Mouse (Mus musculus) ES-Bruce4 (cell line): ENCODE results near the gene Aplp2. TPM values are rescaled to one million over a fixed set of nuclear protein-coding genes. Genes with fewer than 3 reads are reported as not detected.

Source experiments
- H3K27ac ChIP-seq: 2 replicates; pipeline ENCODE4 v1.5.1; 2012; ENCODE audit warnings: low read length, inconsistent platforms; ENCODE audit not compliant: insufficient read depth
- H3K27me3 ChIP-seq: 2 replicates; pipeline ENCODE4 v1.6.1; 2012; ENCODE audit warnings: mild to moderate bottlenecking, low read length, inconsistent platforms; ENCODE audit not compliant: control insufficient read depth, poor library complexity, insufficient read depth, severe bottlenecking
- H3K36me3 ChIP-seq: 2 replicates; pipeline ENCODE4 v1.6.1; 2012; ENCODE audit warnings: inconsistent platforms, mild to moderate bottlenecking, low read length, moderate library complexity; ENCODE audit not compliant: control insufficient read depth, poor library complexity, insufficient read depth, severe bottlenecking
- H3K4me1 ChIP-seq: one replicate; pipeline ENCODE4 v1.8.1; 2011; ENCODE audit warnings: low read length; ENCODE audit not compliant: control insufficient read depth, insufficient read depth
- H3K4me3 ChIP-seq: 2 replicates; pipeline ENCODE4 v1.5.1; 2011; ENCODE audit warnings: low read depth, mild to moderate bottlenecking, low read length
- H3K9ac ChIP-seq: 2 replicates; pipeline ENCODE4 v1.6.1; 2012; ENCODE audit warnings: low read depth, mild to moderate bottlenecking, inconsistent platforms; ENCODE audit not compliant: poor library complexity, severe bottlenecking
- H3K9me3 ChIP-seq: replicated peaks from 2 replicates; pipeline ENCODE4 v1.6.1; 2012; ENCODE audit warnings: mild to moderate bottlenecking, low read length, inconsistent platforms; ENCODE audit not compliant: control insufficient read depth, poor library complexity, insufficient read depth, severe bottlenecking
- CTCF ChIP-seq: IDR thresholded peaks from one replicate; pipeline ENCODE4 v1.8.1; 2011; ENCODE audit warnings: low read depth, low read length
- EP300 ChIP-seq: IDR thresholded peaks from 2 replicates; pipeline ENCODE4 v1.6.1; 2011; ENCODE audit warnings: low read depth, low read length; ENCODE audit not compliant: insufficient read depth
- POLR2A ChIP-seq: IDR thresholded peaks from one replicate; pipeline ENCODE4 v1.8.1; 2011; ENCODE audit warnings: low read length; ENCODE audit not compliant: insufficient read depth
- polyA plus RNA-seq: library from polyadenylated mRNA; stranded (reverse); fragments of >200 nt; gene quantifications from 2 replicates; pipeline ENCODE4 v1.2.4, GENCODE M21; 2011; ENCODE audit warnings: low read depth; ENCODE audit not compliant: missing spikeins, insufficient read depth, insufficient read length

The Aplp2 gene
- 307 and 317 TPM in 2 replicates for polyA plus RNA-seq

GRCm38 (mm10) chr9:31211690-31212499 lies at the start of gene Aplp2:
Gene Aplp2 (minus strand): TSS chr9:31211815.
- Histone ChIP-seq H3K9me3 (no peaks in the 10 kb centered on the region), H3K27ac (peak within 1 kb of the TSS; percentile 60), H3K4me1 (no peaks in the 10 kb centered on the region), H3K4me3 (peak within 1 kb of the TSS; percentile 93), H3K36me3 (no peaks in the 10 kb centered on the region), H3K27me3 (no peaks in the 10 kb centered on the region), H3K9ac (peak within 1 kb of the TSS; percentile 85)
- TF ChIP-seq CTCF (no peak), POLR2A (peak; percentile 90), EP300 (0 out of 2 replicates have a peak, but pooled peaks have one; percentile 18)

GRCm38 (mm10) chr9:31260219-31260618 lies 48.6 kb upstream of the Aplp2 start:
- H3K4me3 ChIP-seq: no peak overlapping the region
- no peak for TF ChIP-seq POLR2A
- no peak for TF ChIP-seq CTCF
- no peak for TF ChIP-seq EP300
- H3K27ac ChIP-seq: no peak overlapping the region

GRCm38 (mm10) chr9:31258237-31258636 lies 46.6 kb upstream of the Aplp2 start:
- Histone ChIP-seq H3K36me3 (no peaks in the 10 kb centered on the region), H3K4me3 (no peak overlapping the region), H3K27ac (no peak overlapping the region), H3K9ac (no peak overlapping the region), H3K4me1 (peaks cover 1% of the 10 kb centered on the region), H3K27me3 (no peaks in the 10 kb centered on the region), H3K9me3 (no peaks in the 10 kb centered on the region)
- TF ChIP-seq CTCF: no peak
- no peak for TF ChIP-seq POLR2A
- TF ChIP-seq EP300: no peak

More at GRCm38 (mm10) chr9:31260219-31260618, 48.6 kb upstream of the Aplp2 start:
- H3K27me3 ChIP-seq: no peaks in the 10 kb centered on the region
- H3K4me1 ChIP-seq: no peaks in the 10 kb centered on the region
- no peaks in the 10 kb centered on the region; the same call in 1 of the 2 replicates for H3K9me3 ChIP-seq
- no peaks in the 10 kb centered on the region for H3K36me3 ChIP-seq
- H3K9ac ChIP-seq: no peak overlapping the region

GRCm38 (mm10) chr9:31255953-31256352 lies 44.3 kb upstream of the Aplp2 start:
- H3K4me1 ChIP-seq: peaks cover 1% of the 10 kb centered on the region
- no peak overlapping the region for H3K27ac ChIP-seq
- no peak overlapping the region for H3K4me3 ChIP-seq
- no peak for TF ChIP-seq POLR2A
- no peak for TF ChIP-seq CTCF
- no peak for TF ChIP-seq EP300
- no peak overlapping the region for H3K9ac ChIP-seq
- no peaks in the 10 kb centered on the region for H3K9me3 ChIP-seq
- H3K36me3 ChIP-seq: no peaks in the 10 kb centered on the region
- no peaks in the 10 kb centered on the region for H3K27me3 ChIP-seq

- H3K4me3 ChIP-seq: no peak overlapping the region
- no peaks in the 10 kb centered on the region for H3K9me3 ChIP-seq
- no peaks in the 10 kb centered on the region for H3K27me3 ChIP-seq
- no peak for TF ChIP-seq CTCF
- no peak overlapping the region; the same call in 1 of the 2 replicates for H3K9ac ChIP-seq
- H3K27ac ChIP-seq: peak overlapping the region; percentile 99
- peaks cover 1% of the 10 kb centered on the region for H3K4me1 ChIP-seq
- H3K36me3 ChIP-seq: no peaks in the 10 kb centered on the region
These were observed 43.0 kb upstream of the Aplp2 start for GRCm38 (mm10) chr9:31254697-31255004.

DNA sequence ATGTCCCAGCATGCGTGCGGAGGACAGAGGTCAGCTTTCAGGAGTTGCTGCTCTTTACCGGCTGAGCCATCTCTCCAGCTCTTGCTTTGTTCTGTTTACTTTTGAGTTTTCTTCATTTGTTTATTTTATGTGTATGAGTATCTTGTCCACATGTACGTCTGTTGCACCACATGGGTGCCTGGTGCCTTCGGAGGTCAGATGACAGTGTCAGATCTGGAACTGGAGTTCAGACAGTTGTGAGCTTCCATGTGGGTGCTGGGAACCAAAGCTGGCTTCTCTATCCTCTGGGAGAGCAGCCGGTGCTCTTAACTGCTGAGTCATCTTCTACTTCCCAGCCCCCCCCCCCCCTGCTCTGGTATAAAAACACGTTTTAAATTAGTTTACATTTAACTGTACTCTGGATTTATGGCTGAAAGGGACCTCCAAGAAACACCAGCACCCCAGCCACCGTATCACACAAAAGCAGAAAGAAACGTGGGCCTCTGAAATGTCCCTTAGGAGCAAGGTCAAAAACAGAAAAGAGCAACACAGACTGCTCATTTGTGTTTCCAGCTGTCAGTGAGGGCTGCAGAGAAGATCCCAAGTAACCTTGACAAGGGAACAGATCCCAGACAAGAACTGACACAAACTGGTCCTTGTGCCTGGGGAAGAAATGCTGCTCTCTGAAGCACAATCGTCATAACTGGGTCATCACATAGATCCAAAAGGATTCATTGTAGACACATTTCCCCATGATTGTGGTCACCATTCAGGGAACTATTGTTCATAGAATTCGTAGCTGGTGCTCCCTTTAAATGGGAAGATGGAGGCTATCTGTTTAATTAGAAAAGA lies 42.5 kb upstream of the Aplp2 start:
- H3K9me3 ChIP-seq: no peaks in the 10 kb centered on the region
- peaks cover 1% of the 10 kb centered on the region for H3K4me1 ChIP-seq
- H3K4me3 ChIP-seq: peak overlapping the region; percentile 29
- no peaks in the 10 kb centered on the region for H3K36me3 ChIP-seq
- no peaks in the 10 kb centered on the region for H3K27me3 ChIP-seq
- TF ChIP-seq CTCF (no peak), EP300 (no peak), POLR2A (no peak)
- H3K9ac ChIP-seq: peak overlapping the region; percentile 15
- H3K27ac ChIP-seq: peak overlapping the region; percentile 99
